Mouse (Mus musculus) left cerebral cortex, postnatal 36 days (tissue): ENCODE data around the gene Ncoa3. TPM values are rescaled to one million over a fixed set of nuclear protein-coding genes. Genes with fewer than 3 reads are reported as not detected.
"Not testable (repeated sequence)": the region's sequence is repeated elsewhere in the genome, so short reads cannot be mapped to it uniquely, and the experiment has no call there.

Source experiments
- DNase-seq, 2 experiments: peaks; one replicate each; pipeline ENCODE4 v3.0.0; 2021 to 2022; ENCODE audit warnings: low spot score in 2 of 2, mixed read lengths in 1 of 2
- intact Hi-C: fragments of 180-260 bp; cut with DNase I; formaldehyde crosslinking; loops from one replicate; pipeline ENCODE4 v1.15.1; 2025
- total RNA-seq, 2 experiments: library from RNA; stranded (reverse); gene quantifications; 2 replicates each; pipeline ENCODE4 v1.2.3; 2021

Ncoa3 gene
- 10 to 100 TPM; 27.9 to 36.6 TPM for total RNA-seq

DNA sequence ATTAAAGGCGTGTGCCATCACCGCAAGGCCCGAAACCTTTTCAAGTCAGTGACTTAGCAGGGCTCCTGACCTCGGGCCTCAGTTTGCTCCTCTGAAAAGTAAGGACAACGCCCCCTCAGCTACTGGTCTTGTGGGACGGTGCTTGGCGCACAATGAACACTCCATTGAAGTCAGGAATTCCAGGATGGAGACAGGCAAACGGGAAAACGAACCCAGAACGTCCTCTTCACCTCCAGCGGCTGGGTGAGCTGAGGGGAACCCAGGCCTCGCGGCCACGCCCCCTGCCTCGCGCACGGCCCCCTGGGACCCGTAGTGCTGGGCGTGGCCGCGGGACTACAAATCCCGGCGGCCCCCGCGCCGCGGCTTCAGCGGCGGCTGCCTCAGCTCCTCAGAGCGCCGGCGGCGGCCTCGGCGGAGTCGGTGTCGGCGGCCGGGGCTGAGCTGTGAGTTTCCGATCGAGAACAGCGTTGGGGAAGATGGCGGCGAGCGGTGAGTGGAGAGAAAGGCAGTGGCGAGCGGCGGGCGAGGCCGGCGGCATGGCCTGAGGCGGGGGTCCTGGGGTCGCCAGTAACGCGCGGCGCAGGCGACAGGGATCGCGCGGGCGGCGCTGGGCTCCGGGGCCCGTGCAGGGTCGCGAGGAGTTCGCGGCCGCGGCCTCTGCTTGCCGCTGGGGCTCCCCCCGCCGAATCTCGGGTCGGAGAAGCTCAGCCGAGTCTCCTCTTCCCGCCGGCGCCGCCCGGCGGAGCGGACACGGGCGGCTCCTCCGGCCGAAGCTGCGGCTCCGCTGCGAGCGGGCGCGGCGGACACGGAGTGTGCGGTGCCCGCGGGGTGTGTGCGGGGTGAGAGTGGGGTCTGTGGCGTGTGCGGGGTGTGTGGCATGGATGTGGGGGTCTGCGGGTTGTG lies at the start of gene Ncoa3:
TSS of gene Ncoa3 (plus strand) at position 367 of the 903 bp plus-strand sequence.
- peak; percentile 85 to 90 for DNase-seq
- intact Hi-C loops: loop anchor here (5.0 kb wide), 1 partner anchor 40 kb away; no protein-coding TSS in a partner anchor

DNA sequence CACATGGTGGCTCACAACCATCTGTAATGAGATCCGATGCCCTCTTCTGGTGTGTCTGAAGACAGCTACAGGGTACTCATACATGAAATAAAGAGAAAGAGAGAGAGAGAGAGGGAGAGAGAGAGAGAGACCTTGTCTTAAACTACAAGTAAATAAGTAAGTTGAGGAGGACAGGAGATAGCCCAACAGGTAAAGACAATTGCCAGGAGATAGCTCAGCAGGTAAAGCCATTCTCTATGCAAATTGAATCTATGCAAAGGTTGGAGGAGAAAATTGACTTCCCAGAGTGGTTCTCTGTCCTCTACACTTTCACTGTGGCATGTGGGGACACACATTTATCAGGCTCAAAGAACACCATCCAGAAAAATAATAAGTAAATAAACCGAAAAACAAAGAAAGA lies 49.3 kb upstream of the Ncoa3 start:
- no peak for DNase-seq
- intact Hi-C loops: no loop called here

DNA sequence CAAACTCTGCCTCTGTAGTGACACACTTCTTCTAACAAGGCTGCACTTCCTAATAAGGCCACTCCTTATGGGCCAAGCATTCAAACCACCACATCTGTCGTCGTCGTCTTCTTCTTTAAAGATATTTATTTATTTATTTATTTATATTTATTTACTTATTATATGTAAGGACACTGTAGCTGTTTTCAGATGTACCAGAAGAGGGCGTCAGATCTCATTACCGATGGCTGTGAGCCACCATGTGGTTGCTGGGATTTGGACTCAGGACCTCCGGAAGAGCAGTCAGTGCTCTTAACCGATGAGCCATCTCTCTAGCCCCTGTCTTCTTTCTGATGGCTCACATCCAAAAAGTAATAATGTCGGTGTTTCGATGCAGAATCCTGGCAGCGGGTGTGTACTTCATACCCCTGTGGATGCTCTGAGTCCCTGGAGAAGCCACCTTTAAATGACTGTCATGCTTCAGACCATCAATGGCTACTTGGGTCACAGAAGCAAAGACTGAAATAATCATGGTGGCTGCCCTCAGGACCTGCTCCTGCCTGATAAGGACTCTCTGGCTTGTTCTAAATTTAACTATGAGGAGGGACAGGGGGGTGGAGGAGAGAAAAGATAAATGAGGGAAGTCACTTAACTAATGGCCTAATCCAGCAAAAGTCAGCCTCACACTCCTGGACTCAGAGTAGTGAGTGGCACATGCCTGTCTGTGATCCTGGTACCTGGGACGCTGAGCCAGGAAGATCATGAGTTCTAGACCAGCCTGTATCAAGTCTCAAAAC lies 47.7 kb upstream of the Ncoa3 start:
- no peak for DNase-seq
- intact Hi-C loops: no loop called here

DNA sequence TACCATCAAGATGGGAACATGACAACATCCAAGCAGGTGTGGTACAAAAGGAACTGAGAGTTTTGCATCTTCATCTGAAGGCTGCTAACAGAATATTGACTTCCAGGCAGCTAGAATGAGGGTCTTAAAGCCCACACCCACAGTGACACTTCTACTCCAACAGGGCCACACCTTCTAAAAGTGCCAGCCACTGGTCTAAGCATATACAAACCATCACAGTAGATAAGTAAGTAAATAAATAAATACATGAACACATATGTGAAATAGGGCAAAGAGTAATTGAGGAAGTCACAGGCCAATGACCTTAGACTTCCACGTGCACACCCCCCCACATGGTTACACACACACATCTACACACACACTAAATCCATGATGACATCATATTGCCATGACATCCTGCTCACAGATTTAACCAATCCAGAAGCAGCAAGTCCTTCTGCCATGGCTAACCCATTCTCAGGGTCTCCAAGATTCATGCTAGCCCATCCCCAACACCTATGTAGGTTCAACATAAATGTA lies 46.3 kb upstream of the Ncoa3 start:
- no peak for DNase-seq
- intact Hi-C loops: no loop called here

DNA sequence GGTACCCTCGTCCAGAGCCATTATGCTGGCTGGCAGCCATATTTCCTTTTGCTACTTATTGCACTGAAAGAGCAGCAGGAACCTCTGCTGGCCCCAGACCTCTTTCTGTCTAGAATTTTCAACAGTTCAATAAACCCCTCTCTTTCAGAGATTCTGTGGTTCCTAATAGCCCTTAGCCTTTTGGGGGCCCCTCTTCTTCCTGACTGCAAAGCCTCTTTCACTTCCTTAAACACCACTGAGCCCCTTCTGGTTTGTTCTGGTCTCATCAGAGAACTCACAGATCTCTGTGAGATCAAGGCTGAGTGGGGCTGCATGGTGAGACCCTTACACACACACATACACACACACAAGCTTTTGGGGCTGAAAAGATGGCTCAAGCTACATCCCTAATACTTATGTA lies 44.4 kb upstream of the Ncoa3 start:
- no peak for DNase-seq
- intact Hi-C loops: no loop called here

DNA sequence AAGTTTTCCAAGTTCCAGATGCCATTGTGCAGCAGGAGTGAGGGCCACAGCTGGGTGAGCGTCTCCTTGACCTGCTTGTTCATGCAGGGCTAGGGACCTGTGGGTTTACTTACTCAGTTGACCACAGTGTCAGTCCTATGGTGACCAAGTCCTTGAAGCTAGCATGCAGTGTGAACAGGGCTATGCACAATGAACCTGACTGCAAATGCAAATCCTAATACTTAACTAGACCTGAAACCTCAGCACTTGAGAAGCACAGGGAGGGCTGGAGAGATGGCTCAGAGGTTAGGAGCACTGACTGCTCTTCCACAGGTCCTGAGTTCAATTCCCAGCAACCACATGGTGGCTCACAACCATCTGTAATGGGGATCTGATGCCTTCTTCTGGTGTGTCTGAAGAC lies 43.7 kb upstream of the Ncoa3 start:
- DNase-seq, intact Hi-C loops: not testable (repeated sequence)

DNA sequence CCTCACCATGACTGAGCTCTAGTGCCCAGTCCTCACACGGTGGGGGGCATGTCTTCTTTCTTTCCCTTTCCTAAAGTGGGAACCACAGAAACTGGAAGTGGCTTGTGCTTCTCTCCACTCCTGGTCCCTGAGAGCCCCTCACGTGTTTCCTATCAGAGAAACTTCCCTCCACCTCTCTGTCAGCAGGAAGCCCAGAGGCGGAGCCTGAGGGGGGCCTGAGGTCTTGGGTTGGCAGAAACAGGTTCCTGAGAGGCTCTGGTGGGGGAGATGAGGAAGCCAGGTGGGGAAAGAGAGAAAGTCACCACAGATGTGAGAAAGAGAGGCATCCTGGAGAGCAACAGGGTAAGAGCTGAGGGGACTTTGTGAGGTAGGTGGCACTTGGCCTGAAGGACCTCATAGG lies 42.7 kb upstream of the Ncoa3 start:
- DNase-seq: no peak
- intact Hi-C loops: no loop called here

DNA sequence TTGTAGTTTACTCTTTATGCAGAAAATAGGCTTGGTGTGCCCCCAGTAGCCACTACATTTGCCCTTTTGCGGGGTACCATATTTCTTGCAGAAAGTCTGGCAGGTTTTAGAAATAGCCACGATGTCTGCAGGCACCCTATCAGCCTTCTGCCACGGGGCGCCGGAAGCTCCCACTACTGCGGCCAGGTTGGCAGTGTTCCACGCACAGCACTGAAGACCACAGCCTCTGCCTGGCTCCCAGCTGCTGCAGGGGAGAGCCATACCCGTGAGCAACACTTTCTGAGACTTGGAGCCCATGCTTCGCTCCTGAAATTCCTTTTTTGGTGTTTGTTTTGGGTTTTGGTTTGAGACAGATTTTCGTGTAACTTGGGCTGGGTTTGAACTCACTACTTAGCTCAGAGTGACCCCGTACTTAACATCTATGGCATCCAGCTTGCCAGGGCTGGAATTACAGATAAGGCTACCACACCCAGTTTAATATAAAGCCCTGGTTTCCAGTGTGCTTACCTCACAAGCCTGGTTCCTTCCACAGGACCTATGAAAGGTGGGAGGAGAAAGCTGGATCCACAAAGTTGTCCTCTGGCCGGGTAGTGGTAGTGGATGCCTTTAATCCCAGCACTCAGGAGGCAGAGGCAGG lies 40.9 kb upstream of the Ncoa3 start:
- DNase-seq: no peak
- intact Hi-C loops: no loop called here

DNA sequence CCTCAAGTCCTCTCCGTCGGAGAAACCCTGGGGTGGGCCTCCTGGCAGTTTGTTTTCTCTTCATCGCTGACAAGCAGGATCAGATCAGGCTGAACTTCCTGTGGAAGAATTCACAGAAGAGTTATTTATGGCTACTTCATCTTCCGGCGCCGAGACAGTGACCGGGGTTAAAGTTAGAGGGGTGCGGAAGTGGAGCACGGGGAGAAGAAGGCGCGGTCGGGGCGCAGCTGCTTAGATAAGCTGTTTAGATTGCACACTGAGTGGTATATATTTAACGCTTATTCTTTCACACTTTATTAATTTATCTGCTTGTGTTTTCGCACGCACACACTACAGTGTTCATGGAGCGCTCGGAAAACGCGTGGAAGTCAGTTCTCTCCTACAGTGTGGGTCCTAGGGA lies 37.6 kb upstream of the Ncoa3 start:
- intact Hi-C loops: no loop called here
- peak in 1 of 2 experiments; percentile 14 for DNase-seq

DNA sequence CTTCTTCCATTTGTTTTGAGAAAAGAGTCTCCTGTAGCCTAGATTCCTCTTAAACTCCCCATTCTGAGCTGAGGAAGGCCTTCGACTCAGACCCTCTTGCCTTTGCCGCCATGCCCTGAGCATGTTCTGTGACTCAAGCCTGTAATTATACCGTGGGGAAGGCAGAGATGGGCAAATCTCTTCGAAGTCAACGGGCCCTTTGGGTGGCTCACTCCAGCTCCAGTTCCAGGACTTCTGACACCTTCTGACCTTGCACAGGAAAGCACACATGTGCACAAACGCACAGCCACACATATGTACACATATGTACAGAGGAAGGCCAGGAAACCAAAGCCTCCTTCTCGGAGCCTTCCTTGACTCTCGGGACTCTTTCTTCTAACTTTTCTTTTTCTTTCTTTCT lies 37.0 kb upstream of the Ncoa3 start:
- DNase-seq: no peak
- intact Hi-C loops: no loop called here

DNA sequence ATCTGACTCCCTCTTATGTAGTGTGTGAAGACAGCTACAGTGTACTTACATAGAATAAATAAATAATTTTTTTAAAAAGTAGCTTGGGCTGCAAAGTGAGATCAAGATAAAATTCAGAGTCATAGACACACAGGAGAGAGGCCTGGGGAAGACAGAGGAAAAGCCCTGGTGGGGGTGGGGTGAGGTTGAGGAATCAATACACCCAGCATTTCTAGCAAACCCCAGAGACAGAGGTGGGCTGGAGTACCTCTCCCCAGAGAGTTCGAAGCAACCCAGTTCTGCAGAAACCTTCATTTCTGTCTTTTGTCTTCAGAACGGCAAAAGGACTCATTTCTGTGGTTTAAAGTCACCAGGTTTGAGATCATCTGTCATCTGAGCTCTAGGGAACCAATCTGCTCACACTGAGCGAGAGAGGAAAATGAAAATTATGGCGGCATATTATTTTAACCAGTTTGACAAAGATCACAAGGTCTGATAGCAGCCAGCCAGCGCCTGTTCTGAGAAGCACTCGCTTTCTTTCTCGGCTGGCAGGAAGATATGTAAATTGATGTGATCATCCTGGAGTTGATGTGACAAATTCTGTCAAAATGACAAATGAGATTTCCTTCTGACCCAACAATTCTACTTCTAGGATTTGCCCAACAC lies 36.2 kb upstream of the Ncoa3 start:
- intact Hi-C loops: no loop called here
- DNase-seq: no peak

DNA sequence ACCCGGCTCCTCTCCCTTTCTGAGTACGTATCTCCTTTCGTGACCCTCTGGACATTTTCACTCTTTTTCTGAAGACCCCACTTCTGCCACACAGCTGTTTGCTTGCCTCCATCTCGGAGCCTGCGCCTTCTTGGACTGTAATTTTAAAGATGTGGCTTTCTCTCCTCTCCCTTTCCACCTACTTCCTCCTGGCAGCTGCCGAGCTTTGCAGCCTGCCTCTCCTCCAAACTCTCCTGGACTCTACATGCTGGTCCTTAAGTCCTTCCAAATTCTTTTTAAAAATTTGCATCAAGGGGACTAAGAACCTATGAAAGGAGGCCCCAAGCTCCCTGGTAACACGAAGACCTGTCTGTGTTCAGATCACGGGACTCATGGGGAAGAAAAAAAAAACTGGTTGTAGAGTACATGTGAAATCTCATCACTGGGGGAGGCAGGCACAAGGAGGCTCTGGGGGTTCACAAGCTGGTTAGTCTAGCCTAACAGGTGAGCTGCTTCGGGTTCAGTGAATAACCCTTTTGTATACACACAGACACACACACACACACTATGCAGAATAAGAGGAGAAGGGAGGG lies 35.1 kb upstream of the Ncoa3 start:
- no peak for DNase-seq
- intact Hi-C loops: no loop called here

DNA sequence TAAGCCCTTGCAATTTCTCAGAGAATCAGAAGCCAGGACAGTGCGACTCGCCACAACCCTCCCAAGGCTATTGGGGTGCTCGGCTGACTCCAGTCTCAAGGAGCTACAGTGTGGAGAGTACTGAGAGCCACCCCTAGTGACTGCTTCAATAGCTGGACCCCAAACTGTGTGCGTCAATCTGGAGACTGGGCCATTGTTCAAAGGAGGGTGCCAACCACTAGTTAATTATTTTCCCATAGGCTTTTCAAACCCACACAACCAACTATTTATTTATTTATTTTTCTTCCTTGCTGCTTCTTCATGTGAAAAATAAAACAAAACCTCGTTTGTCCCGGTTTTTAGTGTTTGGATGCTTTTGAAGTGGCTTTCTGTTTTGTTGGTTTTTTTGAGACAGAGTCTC lies 33.9 kb upstream of the Ncoa3 start:
- no peak for DNase-seq
- intact Hi-C loops: no loop called here

DNA sequence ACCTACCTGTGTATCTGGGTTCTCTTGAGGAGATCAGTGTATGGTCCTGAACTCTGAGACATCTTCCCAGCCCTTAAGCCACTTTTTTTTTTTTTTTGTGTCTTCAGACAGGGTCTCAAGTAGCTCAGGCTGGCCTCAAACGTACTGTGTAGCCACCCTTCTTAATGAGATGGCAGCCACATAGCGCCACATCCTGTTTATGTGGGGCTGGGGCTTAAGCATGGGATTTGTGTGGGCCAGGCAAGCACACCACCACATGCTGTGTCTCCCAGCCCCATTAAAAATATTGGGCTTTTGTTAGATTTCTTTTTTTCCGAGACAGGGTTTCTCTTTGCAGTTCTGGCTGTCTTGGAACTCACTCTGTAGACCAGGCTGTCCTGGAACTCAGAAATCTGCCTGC lies 31.7 kb upstream of the Ncoa3 start:
- no peak for DNase-seq
- intact Hi-C loops: no loop called here

DNA sequence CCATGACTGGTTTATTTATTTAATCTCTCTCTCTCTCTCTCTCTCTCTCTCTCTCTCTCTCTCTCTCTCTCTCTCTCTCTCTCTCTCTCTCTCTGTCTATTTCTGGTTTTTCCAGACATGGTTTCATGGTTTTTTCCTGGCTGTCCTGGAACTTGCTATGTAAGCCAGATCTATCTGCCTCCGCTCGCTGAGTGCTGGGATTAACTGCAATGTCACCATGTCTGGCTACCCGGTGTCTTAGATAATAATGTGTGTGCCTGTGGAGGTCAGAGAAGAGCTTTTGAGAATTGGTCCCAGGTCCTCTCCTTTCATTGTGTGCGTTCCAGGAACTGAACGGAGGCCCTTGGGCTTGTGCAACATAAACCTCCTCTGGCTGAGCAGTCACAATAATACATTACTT lies 29.6 kb upstream of the Ncoa3 start:
- DNase-seq: no peak
- intact Hi-C loops: no loop called here

DNA sequence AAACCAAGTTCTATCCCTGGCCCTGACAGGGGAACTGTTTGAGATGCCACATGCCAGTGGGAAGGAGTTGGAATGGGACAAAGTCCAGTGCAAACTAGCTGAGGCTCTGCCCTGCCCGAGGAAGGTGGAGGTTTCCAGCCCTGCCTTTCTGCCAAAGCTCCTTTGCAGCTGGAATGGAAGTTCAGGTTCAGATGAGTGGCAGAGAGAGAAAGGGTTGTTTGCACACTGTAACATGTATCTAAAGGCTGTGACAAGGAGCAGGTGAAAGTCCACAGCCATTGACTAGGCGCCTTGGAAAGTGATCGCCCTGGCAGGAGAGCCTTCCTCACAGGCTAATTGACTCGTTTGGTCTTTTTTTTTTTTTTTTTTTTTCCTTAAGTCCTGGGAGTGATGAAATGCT lies 28.3 kb upstream of the Ncoa3 start:
- DNase-seq: no peak
- intact Hi-C loops: no loop called here

DNA sequence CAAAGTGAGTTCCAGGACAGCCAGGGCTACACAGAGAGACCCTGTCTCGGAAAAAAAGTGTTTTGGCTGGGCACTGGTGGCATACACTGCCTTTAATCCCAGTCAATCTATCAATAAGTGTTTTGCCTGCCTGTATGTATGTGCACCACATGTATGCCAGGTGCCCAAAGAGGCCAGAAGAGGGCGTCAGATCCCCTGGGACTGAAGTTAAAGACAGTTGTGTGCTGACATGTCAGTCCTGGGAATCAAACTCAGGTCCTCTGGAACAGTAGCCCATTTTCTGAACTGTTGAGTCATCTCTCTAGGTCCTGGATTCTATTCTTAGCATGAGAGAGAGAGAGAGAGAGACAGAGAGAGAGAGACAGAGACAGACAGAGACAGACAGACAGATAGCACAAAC lies 25.4 kb upstream of the Ncoa3 start:
- DNase-seq: no peak
- intact Hi-C loops: no loop called here

DNA sequence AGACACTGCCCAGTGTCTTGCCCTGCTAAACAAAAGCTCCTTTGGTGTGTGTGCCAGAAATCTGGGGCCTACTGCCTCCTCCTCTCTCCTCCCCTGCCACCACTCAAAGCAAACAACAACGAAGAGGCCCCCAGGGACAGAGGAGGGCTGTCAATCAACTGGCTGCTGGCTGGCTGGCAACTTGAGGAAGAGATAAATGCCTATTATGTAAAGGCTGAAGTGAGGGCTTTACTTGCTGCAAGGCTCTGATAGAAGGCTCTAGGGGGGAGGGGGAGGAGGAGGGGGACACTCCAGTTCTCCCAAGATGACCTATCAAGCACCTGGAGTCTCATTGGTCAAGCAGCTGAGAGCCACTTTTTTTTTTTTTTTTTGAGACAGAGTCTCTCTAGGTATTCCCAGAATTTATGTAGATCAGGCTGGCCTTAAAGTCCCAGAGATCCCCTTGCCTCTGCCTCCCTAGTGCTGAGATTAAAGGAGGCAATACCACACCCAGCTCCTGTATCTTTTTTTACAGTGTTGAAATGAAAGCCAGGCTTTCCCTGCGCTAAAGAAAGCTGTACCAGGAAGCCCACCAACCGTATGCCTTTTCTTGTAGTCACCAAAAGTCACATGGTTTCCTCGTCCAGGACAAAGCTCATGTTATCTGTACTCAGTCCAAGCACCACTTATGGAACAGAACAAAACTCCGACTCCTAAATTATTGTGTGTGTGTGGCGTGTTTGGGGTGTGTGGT lies 24.4 kb upstream of the Ncoa3 start:
- DNase-seq: no peak
- intact Hi-C loops: no loop called here

DNA sequence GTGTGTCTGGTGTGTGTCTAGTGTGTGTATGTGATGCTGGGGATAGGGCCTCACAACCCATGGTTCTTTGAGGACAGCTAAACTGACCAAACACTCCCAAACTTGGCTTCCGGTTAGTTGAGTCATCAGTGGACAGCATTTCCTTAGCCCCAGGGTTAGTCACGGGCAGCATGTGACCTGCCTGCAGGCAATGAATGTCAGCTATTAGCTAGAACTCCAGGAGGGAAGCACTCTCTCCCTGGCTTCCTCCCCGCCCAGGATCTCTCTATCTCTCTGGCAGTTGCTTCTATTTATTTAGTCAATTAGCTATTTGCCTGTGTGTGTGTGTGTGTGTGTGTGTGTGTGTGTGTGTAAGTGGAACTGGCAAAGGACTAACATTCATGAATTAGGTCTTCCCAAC lies 23.6 kb upstream of the Ncoa3 start:
- no peak for DNase-seq
- intact Hi-C loops: no loop called here
